Mouse (Mus musculus): Measurements from ENCODE around the gene Phykpl. TPM values are rescaled to one million over a fixed set of nuclear protein-coding genes. Genes with fewer than 3 reads are reported as not detected.

Phykpl gene
- polyA plus RNA-seq, 1 experiment from 2014 or later: 18.1 TPM

Other genes with a start within 250 kb of the Phykpl start
- 341 and 617 TPM in 2 replicates for gene Hnrnpab, start 22.1 kb downstream of the Phykpl start, polyA plus RNA-seq (2016; fragmentation: Nextera tagmentation; extraction: Ambion mirVana)
- 154 and 210 TPM in 2 replicates for gene Nhp2, start 35.0 kb downstream of the Phykpl start, polyA plus RNA-seq (2016; fragmentation: Nextera tagmentation; extraction: Ambion mirVana)
- gene Rmnd5b, start 51.1 kb downstream of the Phykpl start, polyA plus RNA-seq (2016; fragmentation: Nextera tagmentation; extraction: Ambion mirVana): 34.3 and 37.9 TPM in 2 replicates
- 6.9 and 12.0 TPM in 2 replicates for gene N4bp3, start 66.1 kb downstream of the Phykpl start, polyA plus RNA-seq (2016; fragmentation: Nextera tagmentation; extraction: Ambion mirVana)
- 0.78 and 1.6 TPM in 2 replicates for gene D930048N14Rik, start 66.2 kb downstream of the Phykpl start, polyA plus RNA-seq (2016; fragmentation: Nextera tagmentation; extraction: Ambion mirVana)
- gene 0610009B22Rik, start 104.1 kb downstream of the Phykpl start, polyA plus RNA-seq (2016; fragmentation: Nextera tagmentation; extraction: Ambion mirVana): 61.4 and 67.7 TPM in 2 replicates
- 14.3 and 15.0 TPM in 2 replicates for gene Sec24a, start 178.9 kb downstream of the Phykpl start, polyA plus RNA-seq (2016; fragmentation: Nextera tagmentation; extraction: Ambion mirVana)
- 125 and 134 TPM in 2 replicates for gene Sar1b, start 178.9 kb downstream of the Phykpl start, polyA plus RNA-seq (2016; fragmentation: Nextera tagmentation; extraction: Ambion mirVana)